Mouse (Mus musculus) retina, embryonic 14.5 days (tissue): ENCODE data around the gene Tmem28.

ENCODE experiments used
- DNase-seq: peaks from one replicate; pipeline ENCODE4 v3.0.0-alpha.2; 2015; ENCODE audit warnings: low spot score

The Tmem28 gene

GRCm38 (mm10) chrX:99820790-99821395 is at the start of gene Tmem28:
TSS of gene Tmem28 (plus strand) at chrX:99821021.
- DNase-seq: peak; percentile 12

- DNase-seq: no peak
These were observed 40.5 kb upstream of the Tmem28 start for GRCm38 (mm10) chrX:99780308-99780707.

GRCm38 (mm10) chrX:99808375-99808774 is 12.4 kb upstream of the Tmem28 start:
- peak; percentile 31 for DNase-seq

- peak; percentile 76 for DNase-seq
These were observed 1.4 kb upstream of the Tmem28 start for GRCm38 (mm10) chrX:99819395-99819935.

- DNase-seq: peak; percentile 12
These were observed 658 bp upstream of the Tmem28 start for GRCm38 (mm10) chrX:99819936-99820789.

GRCm38 (mm10) chrX:99842090-99842489 is 21.3 kb downstream of the Tmem28 start:
- DNase-seq: no peak

- peak; percentile 71 for DNase-seq
These were observed 32.5 kb downstream of the Tmem28 start for GRCm38 (mm10) chrX:99853261-99853741.

- no peak for DNase-seq
These were observed 33.0 kb downstream of the Tmem28 start for GRCm38 (mm10) chrX:99853834-99854233.

- no peak for DNase-seq
These were observed 51.4 kb downstream of the Tmem28 start for GRCm38 (mm10) chrX:99872228-99872627.

GRCm38 (mm10) chrX:99872632-99873201 is 51.9 kb downstream of the Tmem28 start:
- DNase-seq: no peak

GRCm38 (mm10) chrX:99873259-99873919 is 52.6 kb downstream of the Tmem28 start:
- DNase-seq: no peak

GRCm38 (mm10) chrX:99873920-99874296 is 53.1 kb downstream of the Tmem28 start:
- no peak for DNase-seq

- DNase-seq: no peak
These were observed 56.0 kb downstream of the Tmem28 start for GRCm38 (mm10) chrX:99876781-99877180.

GRCm38 (mm10) chrX:99883396-99883795 is 62.6 kb downstream of the Tmem28 start:
- DNase-seq: no peak
